Mouse (Mus musculus): ENCODE data around the gene Hist1h3e.
"Not testable (repeated sequence)": the region's sequence is repeated elsewhere in the genome, so short reads cannot be mapped to it uniquely, and the experiment has no call there.

Gene Hist1h3e

GRCm38 (mm10) chr13:23564482-23564881 lies 2.3 kb upstream of the Hist1h3e start:
- no peak for DNase-seq (ENCODE audit: extremely low read depth, low read depth)

- DNase-seq (ENCODE audit: extremely low read depth, low read depth) = peak; percentile 88
These were observed 712 bp upstream of the Hist1h3e start for GRCm38 (mm10) chr13:23562699-23563462.

- not testable (repeated sequence) for DNase-seq (ENCODE audit: extremely low read depth, low read depth)
These were observed 662 bp downstream of the Hist1h3e start for GRCm38 (mm10) chr13:23561531-23561882.

GRCm38 (mm10) chr13:23560699-23561098 lies 1.5 kb downstream of the Hist1h3e start:
- DNase-seq (ENCODE audit: extremely low read depth, low read depth) = not testable (repeated sequence)

- no peak for DNase-seq (ENCODE audit: extremely low read depth, low read depth)
These were observed 5.3 kb downstream of the Hist1h3e start for GRCm38 (mm10) chr13:23556906-23557305.

- peak; percentile 95 for DNase-seq (ENCODE audit: extremely low read depth, low read depth)
These were observed 6.2 kb downstream of the Hist1h3e start for GRCm38 (mm10) chr13:23555839-23556416.

GRCm38 (mm10) chr13:23554925-23555838 lies 7.0 kb downstream of the Hist1h3e start:
- peak; percentile 95 for DNase-seq (ENCODE audit: extremely low read depth, low read depth)

GRCm38 (mm10) chr13:23554393-23554792 lies 7.8 kb downstream of the Hist1h3e start:
- peak; percentile 49 for DNase-seq (ENCODE audit: extremely low read depth, low read depth)

GRCm38 (mm10) chr13:23552962-23553361 lies 9.2 kb downstream of the Hist1h3e start, which contains the start of gene Hist1h1d:
Gene Hist1h1d, plus strand, starts transcription at chr13:23553262.
- no peak for DNase-seq (ENCODE audit: extremely low read depth, low read depth)

- no peak for DNase-seq (ENCODE audit: extremely low read depth, low read depth)
These were observed 9.9 kb downstream of the Hist1h3e start for GRCm38 (mm10) chr13:23551931-23552914.

GRCm38 (mm10) chr13:23551146-23551834 lies 10.9 kb downstream of the Hist1h3e start, which contains the start of gene Hist1h4f:
Gene Hist1h4f, minus strand, starts transcription at chr13:23551648.
- DNase-seq (ENCODE audit: extremely low read depth, low read depth) = peak; percentile 94

- DNase-seq (ENCODE audit: extremely low read depth, low read depth) = peak; percentile 71
These were observed 11.4 kb downstream of the Hist1h3e start for GRCm38 (mm10) chr13:23550761-23551145.

GRCm38 (mm10) chr13:23546694-23547093 lies 15.5 kb downstream of the Hist1h3e start:
- DNase-seq (ENCODE audit: extremely low read depth, low read depth) = no peak

GRCm38 (mm10) chr13:23544787-23545120 lies 17.4 kb downstream of the Hist1h3e start:
- not testable (repeated sequence) for DNase-seq (ENCODE audit: extremely low read depth, low read depth)

GRCm38 (mm10) chr13:23543965-23544786 lies 18.0 kb downstream of the Hist1h3e start, which contains the start of gene Hist1h3f:
Gene Hist1h3f, plus strand, starts transcription at chr13:23544052.
- DNase-seq (ENCODE audit: extremely low read depth, low read depth) = peak; percentile 97

- DNase-seq (ENCODE audit: extremely low read depth, low read depth) = peak; percentile 100
These were observed 19.1 kb downstream of the Hist1h3e start, which contains the start of gene Hist1h2bh for GRCm38 (mm10) chr13:23542999-23543607. Gene Hist1h2bh, minus strand, starts transcription at chr13:23543392.

- not testable (repeated sequence) for DNase-seq (ENCODE audit: extremely low read depth, low read depth)
These were observed 19.8 kb downstream of the Hist1h3e start for GRCm38 (mm10) chr13:23542225-23542980.

GRCm38 (mm10) chr13:23541497-23541896 lies 20.7 kb downstream of the Hist1h3e start:
- no peak for DNase-seq (ENCODE audit: extremely low read depth, low read depth)
